Mouse (Mus musculus) kidney, adult 10 weeks (tissue): ENCODE results near the gene Rgl3. TPM values are rescaled to one million over a fixed set of nuclear protein-coding genes. Genes with fewer than 3 reads are reported as not detected.

Experiments used
- polyA plus RNA-seq: library from polyadenylated mRNA; stranded (reverse); fragments of 350-450 nt; fragmentation: Illumina TruSeq; extraction: RNeasy Lipid Tissue Mini Kit (QIAGEN cat#74804); gene quantifications from one replicate; pipeline ENCODE4 v1.2.3, GENCODE M21; 2014; ENCODE audit warnings: low read depth, low replicate concordance

The Rgl3 gene
- polyA plus RNA-seq: 2.5 TPM

DNA sequence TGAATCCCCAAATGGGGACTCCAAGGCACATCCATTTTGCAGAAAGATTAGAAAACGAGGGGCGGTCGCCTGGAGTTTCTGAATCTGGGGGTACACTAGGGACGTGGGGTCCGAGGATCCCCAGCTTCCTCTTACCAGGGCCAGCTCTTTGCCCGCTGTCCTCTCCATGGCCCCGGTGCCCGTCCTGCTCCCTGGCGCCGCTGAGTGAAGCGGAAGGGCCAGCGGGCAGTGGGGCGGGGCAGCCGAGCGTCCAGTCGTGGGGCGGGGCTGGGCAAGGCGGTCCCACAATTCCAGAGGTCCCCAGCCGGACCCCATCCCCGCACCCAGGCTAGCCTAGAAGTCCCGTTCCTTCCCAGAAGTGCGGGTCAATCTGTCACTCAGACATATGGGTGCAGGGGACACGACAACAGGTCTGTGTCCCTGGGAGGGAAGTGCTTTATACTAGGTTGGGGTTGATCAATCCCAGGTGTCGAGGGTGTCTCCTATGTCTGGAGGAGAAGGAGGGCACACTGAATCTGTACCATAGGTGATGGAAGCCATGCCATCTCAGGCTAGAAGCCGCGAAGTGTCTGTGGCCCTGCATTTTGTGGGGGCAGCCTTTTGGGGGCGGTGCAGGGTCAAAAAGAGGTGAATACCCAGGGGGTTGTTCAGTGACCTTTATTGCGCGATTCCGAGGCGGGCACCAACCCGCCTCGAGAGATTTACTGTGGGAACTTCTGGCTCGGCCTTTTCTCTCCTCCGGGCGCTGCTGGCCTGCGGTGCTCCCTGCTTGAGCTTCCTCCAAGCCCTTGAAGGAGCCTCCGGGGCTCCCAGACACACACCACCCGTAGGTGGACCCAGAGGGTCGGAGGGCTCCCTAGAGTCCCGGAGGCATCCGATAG, at the start of gene Rgl3:
TSS of gene Rgl3 (minus strand) at position 217 of the 881 bp plus-strand sequence.

GRCm38 (mm10) chr9:22002194-22003162, 13.2 kb upstream of the Rgl3 start, which contains the start of the genes Ccdc151 and Prkcsh:
Gene Ccdc151 (minus strand): TSS chr9:22002634.
Gene Prkcsh (plus strand): TSS chr9:22002806.

DNA sequence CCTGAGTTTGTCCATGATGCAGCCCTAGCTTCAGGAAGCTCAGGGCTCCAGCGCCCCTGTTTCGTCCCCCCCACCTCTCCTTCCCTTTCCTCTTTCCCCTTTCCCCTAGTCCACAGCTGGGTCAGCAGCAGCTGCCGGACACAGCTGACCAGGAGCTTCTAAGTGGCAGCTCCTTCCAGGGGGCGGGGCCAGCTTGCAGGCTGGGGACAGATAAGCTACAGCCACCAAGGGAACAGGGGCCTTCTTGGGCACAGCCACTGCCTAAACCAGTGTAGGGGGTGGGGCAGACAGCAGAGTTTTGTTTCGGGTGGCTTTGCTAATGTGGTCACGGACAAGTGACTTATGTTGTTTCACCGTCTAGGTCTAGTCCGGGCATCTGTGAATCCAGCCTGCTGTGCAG, 25.8 kb downstream of the Rgl3 start, which contains the start of gene Epor:
TSS of gene Epor (minus strand) at position 90 of the 400 bp plus-strand sequence.

GRCm38 (mm10) chr9:21955570-21956281, 33.5 kb downstream of the Rgl3 start, which contains the start of gene Swsap1:
Gene Swsap1 (plus strand): TSS chr9:21955755.

GRCm38 (mm10) chr9:21936692-21937570, 52.3 kb downstream of the Rgl3 start, which contains the start of gene Plppr2:
Gene Plppr2 (plus strand): TSS chr9:21937033.

GRCm38 (mm10) chr9:21927208-21927753, 62.0 kb downstream of the Rgl3 start, which contains the start of the genes Ccdc159 and Tmem205:
Gene Ccdc159 (plus strand): TSS chr9:21927471.
Gene Tmem205 (minus strand): TSS chr9:21927556.

Other genes starting within 250 kb of the Rgl3 start
- 1.2 TPM for gene Spc24, start 229.1 kb downstream of the Rgl3 start, polyA plus RNA-seq
- gene Kank2, start 190.7 kb downstream of the Rgl3 start, polyA plus RNA-seq: 4.7 TPM
- not detected for gene Angptl8, start 153.9 kb downstream of the Rgl3 start, polyA plus RNA-seq
- gene Dock6, start 136.8 kb downstream of the Rgl3 start, polyA plus RNA-seq: 3.0 TPM
- gene Rab3d, start 71.3 kb downstream of the Rgl3 start, polyA plus RNA-seq: 1.9 TPM
- not detected for gene Ccdc159, start 62.0 kb downstream of the Rgl3 start, polyA plus RNA-seq
- gene Tmem205, start 61.9 kb downstream of the Rgl3 start, polyA plus RNA-seq: 0.97 TPM
- gene Plppr2, start 52.4 kb downstream of the Rgl3 start, polyA plus RNA-seq: not detected
- gene Swsap1, start 33.7 kb downstream of the Rgl3 start, polyA plus RNA-seq: 6.1 TPM
- gene Epor, start 25.9 kb downstream of the Rgl3 start, polyA plus RNA-seq: not detected
- gene Ccdc151, start 13.2 kb upstream of the Rgl3 start, polyA plus RNA-seq: not detected
- 7.0 TPM for gene Prkcsh, start 13.4 kb upstream of the Rgl3 start, polyA plus RNA-seq
- gene Elavl3, start 62.6 kb upstream of the Rgl3 start, polyA plus RNA-seq: 0.16 TPM
- gene Gm49318, start 81.8 kb upstream of the Rgl3 start, polyA plus RNA-seq: not detected
- 0.16 TPM for gene Zfp653, start 81.9 kb upstream of the Rgl3 start, polyA plus RNA-seq
- gene Ecsit, start 96.0 kb upstream of the Rgl3 start, polyA plus RNA-seq: 8.3 TPM
- 5.1 TPM for gene Cnn1, start 109.8 kb upstream of the Rgl3 start, polyA plus RNA-seq
- 7.7 TPM for gene Elof1, start 127.7 kb upstream of the Rgl3 start, polyA plus RNA-seq
- gene Acp5, start 146.3 kb upstream of the Rgl3 start, polyA plus RNA-seq: 3.6 TPM
- gene Pigyl, start 167.4 kb upstream of the Rgl3 start, polyA plus RNA-seq: 4.6 TPM
- 0.20 TPM for gene Zfp872, start 198.6 kb upstream of the Rgl3 start, polyA plus RNA-seq
- 66.2 TPM for gene Zfp809, start 236.3 kb upstream of the Rgl3 start, polyA plus RNA-seq